Mouse (Mus musculus) embryonic facial prominence, embryonic 15.5 days (tissue): ENCODE measurements at regions not wholly inside any gene's neighbourhood (a gene's known extent, or its start where the extent isn't known, plus 50 kb on each side); places are given as distances from the start of the nearest gene placed in this dataset.

Source experiments
- ATAC-seq: fragments of 200-750 bp; cut with Nextera tagmentation; 2 replicates; pipeline ENCODE4 v1.8.0; 2017; ENCODE audit warnings: low read depth, moderate TSS enrichment; ENCODE audit not compliant: insufficient number of reproducible peaks, low FRiP score, low TSS enrichment
- H3K27ac ChIP-seq: fragments of 300-500 bp; sonication (generic); replicated peaks from 2 replicates; pipeline ENCODE4 v1.5.1; 2015; ENCODE audit warnings: mild to moderate bottlenecking, inconsistent platforms
- H3K27me3 ChIP-seq: fragments of 300-500 bp; sonication (generic); 2 replicates; pipeline ENCODE4 v1.6.1; 2015; ENCODE audit warnings: inconsistent platforms
- H3K36me3 ChIP-seq: fragments of 300-500 bp; sonication (generic); 2 replicates; pipeline ENCODE4 v1.6.1; 2015; ENCODE audit warnings: mild to moderate bottlenecking, inconsistent platforms
- H3K4me1 ChIP-seq: fragments of 300-500 bp; sonication (generic); 2 replicates; pipeline ENCODE4 v1.6.1; 2015; ENCODE audit warnings: inconsistent platforms
- H3K4me2 ChIP-seq: fragments of 300-500 bp; sonication (generic); replicated peaks from 2 replicates; pipeline ENCODE4 v1.6.1; 2015; ENCODE audit warnings: mild to moderate bottlenecking, inconsistent platforms
- H3K4me3 ChIP-seq: fragments of 300-500 bp; sonication (generic); replicated peaks from 2 replicates; pipeline ENCODE4 v1.5.1; 2015; ENCODE audit warnings: mild to moderate bottlenecking, inconsistent platforms
- H3K9ac ChIP-seq: fragments of 300-500 bp; sonication (generic); 2 replicates; pipeline ENCODE4 v1.6.1; 2015; ENCODE audit warnings: inconsistent platforms
- H3K9me3 ChIP-seq: fragments of 300-500 bp; sonication (generic); replicated peaks from 2 replicates; pipeline ENCODE4 v1.6.1; 2016; ENCODE audit warnings: inconsistent platforms
- WGBS: fragments of 180-500 bp; shearing (Covaris S2); methylation state at CpG from one replicate; pipeline ENCODE4 v1.1.7; 2015; 5-methylcytosine and 5-hydroxymethylcytosine counted together

DNA sequence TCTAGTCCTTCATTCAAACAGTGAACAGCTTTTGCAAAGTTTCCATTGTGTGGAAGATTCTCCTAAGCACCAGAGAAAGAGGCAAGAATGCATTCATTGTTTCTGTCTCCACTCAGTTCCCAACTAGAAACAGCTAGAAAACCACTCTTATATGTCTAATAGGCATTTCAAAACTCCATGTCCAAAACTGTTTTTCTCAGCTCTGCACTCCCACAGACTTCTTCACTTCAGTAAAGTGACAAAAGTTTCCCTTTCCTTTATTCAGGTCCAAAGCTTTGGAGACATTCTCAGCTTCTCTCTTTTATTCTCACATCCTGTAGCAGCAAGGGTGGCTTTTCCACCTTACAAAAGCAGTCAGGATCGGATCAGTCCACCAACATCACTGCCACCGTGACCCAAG is 166.0 kb downstream of the Mreg start:
- H3K4me3 ChIP-seq: no peak overlapping the region
- H3K4me2 ChIP-seq: no peak overlapping the region
- H3K27me3 ChIP-seq: no peaks in the 10 kb centered on the region
- peaks cover 3% of the 10 kb centered on the region; the same call in 1 of the 2 replicates for H3K4me1 ChIP-seq
- no peak overlapping the region for H3K9ac ChIP-seq
- 72% methylated on average over 2 of the region's 2 CpGs for WGBS
- no peaks in the 10 kb centered on the region for H3K36me3 ChIP-seq
- no peaks in the 10 kb centered on the region for H3K9me3 ChIP-seq
- no peak for ATAC-seq
- H3K27ac ChIP-seq: no peak overlapping the region

DNA sequence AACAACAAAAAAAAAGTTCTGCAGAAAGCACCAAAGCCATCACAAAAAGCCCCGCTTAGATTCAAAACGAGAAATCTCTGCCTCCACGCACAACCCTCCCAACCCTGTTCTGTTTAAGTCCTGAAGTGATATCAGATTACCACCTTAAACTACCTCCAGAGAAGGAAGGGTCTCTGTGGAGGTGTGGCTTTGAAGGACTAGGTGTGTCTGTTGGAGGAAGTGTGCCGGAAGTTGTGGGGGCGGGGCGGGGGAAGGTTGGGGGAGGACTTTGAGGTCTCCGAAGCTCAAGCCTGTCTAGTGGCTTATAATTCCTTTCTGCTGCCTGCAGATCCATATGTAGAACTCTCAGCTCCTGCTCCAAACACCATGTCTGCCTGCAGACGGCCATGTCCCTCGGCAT is 173.6 kb downstream of the Mreg start:
- no peak for ATAC-seq
- Histone ChIP-seq H3K9me3 (no peaks in the 10 kb centered on the region), H3K4me1 (no peaks in the 10 kb centered on the region), H3K4me2 (peak overlapping the region; percentile 6; the same call in 1 of the 2 replicates), H3K36me3 (no peaks in the 10 kb centered on the region), H3K9ac (no peak overlapping the region), H3K27me3 (no peaks in the 10 kb centered on the region), H3K27ac (no peak overlapping the region), H3K4me3 (no peak overlapping the region)
- 35% methylated on average over 9 of the region's 9 CpGs for WGBS

DNA sequence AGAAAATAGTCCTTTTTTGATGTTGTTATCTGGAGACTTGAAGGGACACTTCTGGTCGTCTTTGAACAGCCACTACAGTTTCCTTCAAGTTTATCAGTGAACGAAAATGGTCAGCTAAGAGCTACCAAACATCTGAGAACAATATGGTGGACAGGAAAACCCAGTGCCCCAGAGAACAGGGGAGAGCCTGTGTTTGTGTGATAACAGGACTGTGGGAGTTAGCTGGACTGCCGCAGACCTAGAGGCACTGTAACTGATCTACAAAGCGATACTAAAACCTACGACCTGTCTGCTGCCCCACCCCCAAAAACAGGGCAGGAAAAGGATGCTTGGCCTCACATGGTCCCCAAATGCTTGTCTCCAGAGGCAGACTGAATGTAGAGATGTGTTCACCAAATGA is 175.5 kb downstream of the Mreg start:
- no peak for ATAC-seq
- Histone ChIP-seq H3K27ac (no peak overlapping the region), H3K4me1 (no peaks in the 10 kb centered on the region), H3K36me3 (no peaks in the 10 kb centered on the region), H3K4me2 (no peak overlapping the region), H3K9me3 (no peaks in the 10 kb centered on the region), H3K4me3 (no peak overlapping the region), H3K9ac (no peak overlapping the region), H3K27me3 (no peaks in the 10 kb centered on the region)
- WGBS: 50% methylated on average over 5 of the region's 5 CpGs

DNA sequence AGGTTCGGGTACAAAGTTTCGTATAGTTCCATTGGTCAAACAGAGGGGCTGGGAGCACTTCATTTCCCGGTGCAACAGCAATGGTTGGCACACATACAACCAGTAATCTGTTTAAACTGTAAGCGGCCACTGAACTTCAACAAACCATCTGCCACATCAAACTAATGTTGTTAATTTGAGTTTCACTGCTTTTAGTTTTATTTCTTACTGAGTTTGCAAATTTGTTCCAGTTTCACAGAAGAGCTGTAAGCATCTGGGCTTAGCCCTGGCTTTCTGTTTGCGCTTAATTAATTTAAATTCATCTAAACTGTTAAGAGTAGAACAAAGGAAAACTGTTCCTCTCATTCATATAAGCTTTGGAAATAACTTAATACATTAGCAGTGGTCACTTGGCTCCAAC is 176.0 kb downstream of the Mreg start:
- WGBS: 63% methylated on average over 5 of the region's 5 CpGs
- Histone ChIP-seq H3K27me3 (no peaks in the 10 kb centered on the region), H3K36me3 (no peaks in the 10 kb centered on the region), H3K9ac (no peak overlapping the region), H3K4me1 (no peaks in the 10 kb centered on the region), H3K9me3 (no peaks in the 10 kb centered on the region), H3K4me3 (no peak overlapping the region), H3K27ac (no peak overlapping the region), H3K4me2 (no peak overlapping the region)
- no peak for ATAC-seq

DNA sequence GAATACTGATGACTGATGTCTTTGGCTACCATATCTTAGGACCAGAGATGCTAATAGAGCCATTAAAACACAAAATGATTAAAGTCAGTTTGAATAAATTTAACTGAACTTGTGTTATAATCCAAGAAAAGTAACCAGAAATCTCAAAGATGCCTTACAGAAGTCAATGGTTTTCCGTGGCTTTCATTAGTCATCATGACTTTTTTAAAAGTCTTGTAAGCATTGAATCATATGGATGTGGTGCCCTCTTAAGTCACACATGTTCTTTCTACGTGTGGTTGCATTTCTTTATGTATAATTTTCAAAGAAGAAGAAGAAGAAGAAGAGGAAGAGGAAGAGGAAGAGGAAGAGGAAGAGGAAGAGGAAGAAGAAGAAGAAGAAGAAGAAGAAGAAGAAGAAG is 178.2 kb downstream of the Mreg start:
- Histone ChIP-seq H3K27me3 (no peaks in the 10 kb centered on the region), H3K9me3 (no peaks in the 10 kb centered on the region), H3K27ac (no peak overlapping the region), H3K4me1 (no peaks in the 10 kb centered on the region), H3K9ac (no peak overlapping the region), H3K4me2 (no peak overlapping the region), H3K4me3 (no peak overlapping the region), H3K36me3 (no peaks in the 10 kb centered on the region)
- no peak for ATAC-seq
- 63% methylated on average over 2 of the region's 2 CpGs for WGBS

DNA sequence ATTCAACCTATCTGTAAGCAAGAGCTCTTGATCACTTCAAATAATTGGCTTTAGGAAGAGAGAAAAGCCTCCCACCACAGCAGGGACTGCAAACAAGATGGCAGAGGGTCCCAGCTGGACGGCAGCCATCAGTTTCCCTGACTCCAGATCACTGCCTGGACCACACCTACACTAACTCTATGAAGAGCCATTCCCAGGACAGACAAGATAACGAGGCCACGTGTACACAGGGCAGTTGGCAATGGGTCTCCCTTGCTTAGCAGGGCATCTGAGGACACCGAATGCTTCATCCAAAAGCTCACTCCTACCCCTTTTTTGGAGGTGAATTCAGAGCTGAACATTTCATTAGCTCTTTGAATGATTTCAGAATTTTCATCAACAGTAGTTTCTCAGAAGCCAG is 179.9 kb downstream of the Mreg start:
- 90% methylated on average over 4 of the region's 4 CpGs for WGBS
- ATAC-seq: no peak
- Histone ChIP-seq H3K9ac (no peak overlapping the region), H3K4me1 (no peaks in the 10 kb centered on the region), H3K27me3 (no peaks in the 10 kb centered on the region), H3K36me3 (no peaks in the 10 kb centered on the region), H3K27ac (no peak overlapping the region), H3K9me3 (no peaks in the 10 kb centered on the region), H3K4me3 (no peak overlapping the region), H3K4me2 (no peak overlapping the region)

DNA sequence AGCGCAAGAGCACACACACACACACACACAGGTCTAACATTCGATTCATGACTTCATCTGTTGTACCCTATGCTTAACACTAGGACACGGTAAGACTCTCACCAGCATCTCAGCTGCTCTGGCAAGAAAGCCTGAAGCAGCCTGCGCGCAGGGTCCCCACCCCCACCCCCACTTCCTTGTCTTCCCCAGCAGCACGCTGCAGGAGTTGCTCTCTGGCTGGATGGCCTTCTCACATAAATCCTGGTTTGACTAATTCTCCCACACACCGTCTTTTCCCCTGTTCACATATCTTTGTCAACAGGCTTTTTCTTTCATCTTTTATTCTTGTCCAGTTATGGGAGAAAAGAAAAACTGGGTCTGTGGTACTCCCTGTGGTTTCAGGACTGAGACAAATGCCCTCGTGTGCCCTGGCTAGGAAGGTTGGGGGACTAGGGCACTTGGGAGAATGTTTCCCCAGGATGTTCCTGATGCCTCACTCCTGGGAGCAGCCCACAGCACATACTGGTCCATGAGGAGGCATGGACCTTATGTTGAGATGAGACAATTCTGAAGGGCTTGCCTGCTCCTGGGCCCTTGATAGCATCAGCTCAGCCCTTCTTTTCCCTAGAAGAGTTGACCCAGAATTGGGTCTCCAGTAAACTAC is 181.2 kb downstream of the Mreg start:
- Histone ChIP-seq H3K9me3 (no peaks in the 10 kb centered on the region), H3K4me1 (no peaks in the 10 kb centered on the region), H3K4me3 (no peak overlapping the region), H3K27ac (no peak overlapping the region), H3K36me3 (no peaks in the 10 kb centered on the region), H3K27me3 (no peaks in the 10 kb centered on the region), H3K9ac (no peak overlapping the region), H3K4me2 (no peak overlapping the region)
- ATAC-seq: no peak
- WGBS: 64% methylated on average over 8 of the region's 8 CpGs

DNA sequence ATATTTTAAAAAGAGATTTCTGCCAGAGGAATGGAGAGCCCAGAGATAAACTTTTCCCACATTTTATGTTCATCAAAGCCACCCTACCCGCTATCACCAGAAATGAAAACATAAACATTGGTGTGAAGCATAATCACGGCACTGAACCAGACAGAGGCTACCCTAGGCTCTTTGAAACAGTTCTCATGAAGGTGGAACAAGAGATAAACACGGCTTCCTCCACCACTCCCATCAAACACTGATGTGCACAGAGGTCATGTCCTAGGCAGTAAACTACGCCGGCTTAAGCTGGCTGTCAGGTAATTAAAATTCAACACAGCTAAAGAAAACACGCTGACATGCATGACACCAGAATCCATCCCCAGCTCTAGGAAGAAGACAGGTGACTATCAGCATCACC is 182.5 kb downstream of the Mreg start:
- Histone ChIP-seq H3K4me3 (no peak overlapping the region), H3K27ac (no peak overlapping the region), H3K36me3 (no peaks in the 10 kb centered on the region), H3K9ac (no peak overlapping the region), H3K9me3 (no peaks in the 10 kb centered on the region), H3K27me3 (no peaks in the 10 kb centered on the region), H3K4me1 (no peaks in the 10 kb centered on the region), H3K4me2 (no peak overlapping the region)
- ATAC-seq: no peak
- 81% methylated on average over 6 of the region's 6 CpGs for WGBS

DNA sequence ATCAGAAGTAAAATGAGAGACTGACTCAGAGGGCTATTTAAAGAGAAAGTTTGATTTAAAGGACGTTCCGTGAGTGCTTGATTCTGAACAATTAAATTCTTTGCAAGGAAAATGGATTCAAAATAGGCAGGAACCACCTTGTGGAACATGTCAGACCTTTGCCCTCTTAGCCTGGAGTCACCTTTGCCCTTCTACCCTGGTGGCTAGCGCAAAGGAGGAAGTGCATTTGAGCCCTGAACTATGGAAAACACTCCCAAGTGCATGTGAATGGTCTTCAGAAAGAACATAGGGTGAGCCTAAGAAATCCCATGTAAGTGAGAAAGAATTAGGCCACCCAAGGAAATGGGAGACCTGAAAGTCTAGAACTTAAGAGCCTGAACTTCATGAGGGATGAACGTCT is 185.2 kb downstream of the Mreg start:
- no peak overlapping the region for H3K27ac ChIP-seq
- H3K9me3 ChIP-seq: no peaks in the 10 kb centered on the region
- no peaks in the 10 kb centered on the region for H3K27me3 ChIP-seq
- H3K9ac ChIP-seq: no peak overlapping the region
- no peak overlapping the region for H3K4me2 ChIP-seq
- ATAC-seq: no peak
- no peaks in the 10 kb centered on the region for H3K36me3 ChIP-seq
- 86% methylated on average over 4 of the region's 4 CpGs for WGBS
- H3K4me3 ChIP-seq: no peak overlapping the region
- no peaks in the 10 kb centered on the region for H3K4me1 ChIP-seq

DNA sequence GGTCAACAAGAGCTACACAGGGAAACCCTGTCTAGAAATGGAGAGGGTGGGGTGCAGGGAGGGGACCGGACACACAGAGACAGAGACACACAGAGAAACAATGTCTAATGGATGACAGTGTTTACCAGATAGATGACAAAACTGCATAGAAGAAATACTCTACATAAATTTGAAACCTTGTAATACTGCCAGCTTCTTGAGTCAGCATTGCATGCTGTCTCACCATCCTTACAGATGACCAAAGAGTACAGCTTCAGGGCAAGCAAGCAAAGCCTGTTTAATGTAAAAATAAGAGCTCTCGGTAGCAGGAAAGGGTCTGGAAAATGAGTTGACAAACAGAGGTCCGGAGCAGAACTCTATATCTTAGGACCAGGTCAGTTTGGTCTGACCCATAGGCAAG is 189.5 kb downstream of the Mreg start:
- Histone ChIP-seq H3K4me3 (no peak overlapping the region), H3K9me3 (no peaks in the 10 kb centered on the region), H3K9ac (no peak overlapping the region), H3K4me2 (no peak overlapping the region), H3K36me3 (no peaks in the 10 kb centered on the region), H3K27me3 (no peaks in the 10 kb centered on the region), H3K4me1 (peaks cover 8% of the 10 kb centered on the region; the same call in 1 of the 2 replicates), H3K27ac (no peak overlapping the region)
- no peak for ATAC-seq
- 92% methylated on average over 3 of the region's 3 CpGs for WGBS

DNA sequence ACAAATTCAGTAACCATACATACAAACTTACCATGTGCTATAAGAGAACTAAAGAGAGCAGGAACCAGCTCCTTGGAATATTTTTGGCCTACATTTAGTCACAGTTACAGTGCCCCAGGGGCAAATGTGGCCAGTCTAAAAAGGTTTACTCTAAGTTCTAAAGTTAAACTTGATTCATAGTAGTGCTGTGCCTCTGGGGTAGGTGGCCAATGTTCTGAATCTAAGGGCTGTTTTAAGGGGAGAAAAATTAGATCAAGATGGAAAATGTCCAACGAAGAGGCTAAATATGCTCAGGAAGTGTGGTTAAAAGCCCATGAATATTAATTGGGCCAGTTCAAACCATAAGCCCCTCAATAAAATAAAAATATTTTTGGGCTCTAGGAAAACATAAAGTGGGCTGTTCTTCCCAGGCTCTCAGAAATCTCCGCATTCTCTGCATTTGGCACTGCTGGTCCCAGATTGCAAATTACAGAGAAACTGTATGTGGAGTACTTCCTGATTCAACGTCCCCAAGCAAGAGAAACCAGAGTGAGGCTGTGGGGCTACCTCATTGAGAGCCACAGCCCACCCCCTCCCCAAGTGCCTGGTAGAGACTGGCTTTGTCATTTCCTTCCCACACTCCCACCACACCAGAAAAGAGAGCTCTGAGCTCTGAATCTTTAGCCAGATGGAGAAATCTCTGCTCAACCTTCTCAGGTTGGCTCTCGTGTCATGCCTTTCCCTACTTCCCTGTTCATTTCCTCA is 193.5 kb downstream of the Mreg start:
- H3K4me3 ChIP-seq: no peak overlapping the region
- H3K4me2 ChIP-seq: no peak overlapping the region
- ATAC-seq: peak; percentile 47
- no peak overlapping the region for H3K9ac ChIP-seq
- peaks cover 13% of the 10 kb centered on the region; the same call in 1 of the 2 replicates for H3K4me1 ChIP-seq
- H3K9me3 ChIP-seq: no peaks in the 10 kb centered on the region
- peak overlapping the region; percentile 29; the same call in 1 of the 2 replicates for H3K27ac ChIP-seq
- no peaks in the 10 kb centered on the region for H3K36me3 ChIP-seq
- 45% methylated on average over 4 of the region's 4 CpGs for WGBS
- no peaks in the 10 kb centered on the region for H3K27me3 ChIP-seq
